Mouse (Mus musculus) neural tube, embryonic 14.5 days (tissue): ENCODE measurements at regions not wholly inside any gene's neighbourhood (a gene's known extent, or its start where the extent isn't known, plus 50 kb on each side); places are given as distances from the start of the nearest gene placed in this dataset.

Source experiments
- ATAC-seq: fragments of 200-750 bp; cut with Nextera tagmentation; 2 replicates; pipeline ENCODE4 v1.8.0; 2017; ENCODE audit warnings: low read depth, mild to moderate bottlenecking, moderate TSS enrichment, moderate library complexity
- H3K27ac ChIP-seq: fragments of 300-500 bp; sonication (generic); 2 replicates; pipeline ENCODE4 v1.5.1; 2014; ENCODE audit warnings: low read depth, mild to moderate bottlenecking, control low read depth, low read length, moderate library complexity, mixed read lengths
- H3K27me3 ChIP-seq: fragments of 300-500 bp; sonication (generic); 2 replicates; pipeline ENCODE4 v1.6.1; 2014; ENCODE audit warnings: low read length; ENCODE audit not compliant: control insufficient read depth, insufficient read depth
- H3K36me3 ChIP-seq: fragments of 300-500 bp; sonication (generic); 2 replicates; pipeline ENCODE4 v1.6.1; 2014; ENCODE audit warnings: low read length, mixed read lengths; ENCODE audit not compliant: control insufficient read depth, insufficient read depth
- H3K4me1 ChIP-seq: fragments of 300-500 bp; sonication (generic); 2 replicates; pipeline ENCODE4 v1.6.1; 2014; ENCODE audit warnings: low read length; ENCODE audit not compliant: control insufficient read depth, insufficient read depth
- H3K4me2 ChIP-seq: fragments of 300-500 bp; sonication (generic); 2 replicates; pipeline ENCODE4 v1.6.1; 2014; ENCODE audit warnings: mild to moderate bottlenecking, low read depth, low read length, control low read depth
- H3K4me3 ChIP-seq: fragments of 300-500 bp; sonication (generic); 2 replicates; pipeline ENCODE4 v1.5.1; 2014; ENCODE audit warnings: low read depth, low read length, control low read depth, mixed read lengths
- H3K9ac ChIP-seq: fragments of 300-500 bp; sonication (generic); replicated peaks from 2 replicates; pipeline ENCODE4 v1.6.1; 2014; ENCODE audit warnings: low read depth, mild to moderate bottlenecking, control low read depth, low read length, mixed read lengths
- H3K9me3 ChIP-seq: fragments of 300-500 bp; sonication (generic); 2 replicates; pipeline ENCODE4 v1.6.1; 2016; ENCODE audit warnings: low read length; ENCODE audit not compliant: control insufficient read depth
- WGBS: fragments of 180-500 bp; shearing (Covaris S2); extraction: QIAGEN DNeasy Blood & Tissue Kit; methylation state at CpG from one replicate; pipeline ENCODE4 v1.1.7; 2014; 5-methylcytosine and 5-hydroxymethylcytosine counted together

GRCm38 (mm10) chr6:49579691-49580090, 184.3 kb downstream of the Stk31 start:
- Histone ChIP-seq H3K4me3 (no peak overlapping the region), H3K9me3 (no peaks in the 10 kb centered on the region), H3K36me3 (no peaks in the 10 kb centered on the region), H3K4me1 (peaks cover 6% of the 10 kb centered on the region; the same call in 1 of the 2 replicates), H3K4me2 (no peak overlapping the region), H3K27ac (no peak overlapping the region), H3K9ac (no peak overlapping the region), H3K27me3 (no peaks in the 10 kb centered on the region)
- no peak for ATAC-seq
- 68% methylated on average over 4 of the region's 4 CpGs for WGBS

GRCm38 (mm10) chr6:49582040-49582707, 186.8 kb downstream of the Stk31 start:
- ATAC-seq, result no peak; the same call in 1 of the 2 replicates
- 66% methylated on average over 8 of the region's 8 CpGs for WGBS
- H3K9ac ChIP-seq, result no peak overlapping the region
- H3K27me3 ChIP-seq, result no peaks in the 10 kb centered on the region
- H3K4me1 ChIP-seq, result peaks cover 6% of the 10 kb centered on the region; the same call in 1 of the 2 replicates
- no peak overlapping the region for H3K4me3 ChIP-seq
- no peak overlapping the region for H3K4me2 ChIP-seq
- H3K9me3 ChIP-seq, result no peaks in the 10 kb centered on the region
- 0 out of 2 replicates have a peak overlapping the region, but pooled peaks have one; percentile 16 for H3K27ac ChIP-seq
- H3K36me3 ChIP-seq, result no peaks in the 10 kb centered on the region

GRCm38 (mm10) chr6:49586553-49586952, 191.1 kb downstream of the Stk31 start:
- H3K36me3 ChIP-seq, result no peaks in the 10 kb centered on the region
- no peak overlapping the region for H3K9ac ChIP-seq
- H3K4me1 ChIP-seq, result peaks cover 6% of the 10 kb centered on the region; the same call in 1 of the 2 replicates
- WGBS, result 36% methylated on average over 5 of the region's 5 CpGs
- no peaks in the 10 kb centered on the region for H3K9me3 ChIP-seq
- no peak overlapping the region for H3K4me3 ChIP-seq
- no peak overlapping the region for H3K27ac ChIP-seq
- no peak for ATAC-seq
- no peaks in the 10 kb centered on the region for H3K27me3 ChIP-seq
- H3K4me2 ChIP-seq, result no peak overlapping the region

GRCm38 (mm10) chr6:49588677-49589076, 193.3 kb downstream of the Stk31 start:
- Histone ChIP-seq H3K9ac (no peak overlapping the region), H3K27ac (no peak overlapping the region), H3K4me1 (no peaks in the 10 kb centered on the region), H3K36me3 (no peaks in the 10 kb centered on the region), H3K9me3 (no peaks in the 10 kb centered on the region), H3K4me2 (no peak overlapping the region), H3K4me3 (no peak overlapping the region), H3K27me3 (no peaks in the 10 kb centered on the region)
- WGBS, result 92% methylated on average over 3 of the region's 3 CpGs
- no peak for ATAC-seq

GRCm38 (mm10) chr6:49590927-49591631, 195.7 kb downstream of the Stk31 start:
- H3K27me3 ChIP-seq, result no peaks in the 10 kb centered on the region
- H3K27ac ChIP-seq, result no peak overlapping the region
- no peak overlapping the region for H3K9ac ChIP-seq
- no peaks in the 10 kb centered on the region for H3K9me3 ChIP-seq
- no peaks in the 10 kb centered on the region for H3K4me1 ChIP-seq
- H3K4me3 ChIP-seq, result no peak overlapping the region
- no peak overlapping the region for H3K4me2 ChIP-seq
- ATAC-seq, result no peak
- no peaks in the 10 kb centered on the region for H3K36me3 ChIP-seq
- 74% methylated on average over 7 of the region's 7 CpGs for WGBS

GRCm38 (mm10) chr6:49591632-49592000, 196.2 kb downstream of the Stk31 start:
- no peaks in the 10 kb centered on the region for H3K9me3 ChIP-seq
- WGBS, result 93% methylated on average over 2 of the region's 2 CpGs
- H3K9ac ChIP-seq, result no peak overlapping the region
- no peaks in the 10 kb centered on the region for H3K27me3 ChIP-seq
- H3K36me3 ChIP-seq, result no peaks in the 10 kb centered on the region
- no peaks in the 10 kb centered on the region for H3K4me1 ChIP-seq
- H3K4me2 ChIP-seq, result no peak overlapping the region
- no peak for ATAC-seq
- no peak overlapping the region for H3K27ac ChIP-seq
- H3K4me3 ChIP-seq, result no peak overlapping the region

- Histone ChIP-seq H3K9ac (no peak overlapping the region), H3K4me3 (no peak overlapping the region), H3K27ac (no peak overlapping the region), H3K4me2 (no peak overlapping the region), H3K36me3 (no peaks in the 10 kb centered on the region), H3K27me3 (no peaks in the 10 kb centered on the region), H3K9me3 (no peaks in the 10 kb centered on the region), H3K4me1 (no peaks in the 10 kb centered on the region)
- ATAC-seq, result no peak
- WGBS, result 91% methylated on average over 5 of the region's 5 CpGs
Observed at GRCm38 (mm10) chr6:49592676-49593075, 197.3 kb downstream of the Stk31 start.

- H3K36me3 ChIP-seq, result no peaks in the 10 kb centered on the region
- H3K4me2 ChIP-seq, result no peak overlapping the region
- no peak overlapping the region for H3K27ac ChIP-seq
- whole genome bisulfite sequencing, result 55% methylated on average over 1 of the region's 1 CpGs
- H3K4me1 ChIP-seq, result peaks cover 13% of the 10 kb centered on the region; the same call in 1 of the 2 replicates
- no peaks in the 10 kb centered on the region for H3K27me3 ChIP-seq
- H3K9me3 ChIP-seq, result no peaks in the 10 kb centered on the region
- H3K4me3 ChIP-seq, result no peak overlapping the region
- ATAC-seq, result no peak
- H3K9ac ChIP-seq, result no peak overlapping the region
Observed at GRCm38 (mm10) chr6:49603201-49603600, 207.8 kb downstream of the Stk31 start.

GRCm38 (mm10) chr6:49603844-49604243, 208.4 kb downstream of the Stk31 start:
- no peaks in the 10 kb centered on the region for H3K27me3 ChIP-seq
- 12% methylated on average over 3 of the region's 3 CpGs for WGBS
- H3K27ac ChIP-seq, result 0 out of 2 replicates have a peak overlapping the region, but pooled peaks have one; percentile 40
- no peaks in the 10 kb centered on the region for H3K9me3 ChIP-seq
- no peaks in the 10 kb centered on the region for H3K36me3 ChIP-seq
- no peak overlapping the region for H3K4me2 ChIP-seq
- H3K4me1 ChIP-seq, result peaks cover 13% of the 10 kb centered on the region; the same call in 1 of the 2 replicates
- H3K4me3 ChIP-seq, result no peak overlapping the region
- no peak overlapping the region for H3K9ac ChIP-seq
- peak; percentile 56; the same call in 1 of the 2 replicates for ATAC-seq
